Mouse (Mus musculus): ENCODE measurements around the gene Dolk. TPM values are rescaled to one million over a fixed set of nuclear protein-coding genes. Genes with fewer than 3 reads are reported as not detected.
A peak's percentile ranks its signal among the peaks of the same experiment; 100 is the strongest.

Gene Dolk
- polyA plus RNA-seq, 1 experiment from 2014 or later, result 14.1 TPM

DNA sequence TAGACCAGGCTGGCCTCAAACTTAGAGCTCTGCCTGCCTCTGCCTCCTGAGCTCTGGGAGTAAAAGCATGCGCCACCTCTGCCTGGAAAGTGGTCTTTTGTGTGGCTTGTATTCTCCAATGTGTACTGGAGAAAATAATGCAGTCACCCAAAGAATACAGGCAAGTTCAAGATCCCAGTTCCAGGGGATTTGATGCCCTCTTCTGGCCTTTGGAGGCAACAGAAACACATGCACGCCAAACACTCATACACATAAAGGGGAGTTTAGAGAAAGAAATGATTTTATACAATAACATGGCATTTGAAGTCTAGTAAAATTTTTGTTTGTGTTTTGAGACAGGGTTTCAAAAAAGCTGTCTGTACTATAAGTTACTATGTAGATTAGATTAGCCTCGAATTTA, 13.4 kb upstream of the Dolk start:
- H3K4me3 ChIP-seq (ENCODE audit: low read depth, low read length), result no peak overlapping the region
- ATAC-seq (no peak), DNase-seq (no peak)
- 83% methylated on average over 3 of the region's 3 CpGs for WGBS (ENCODE audit: insufficient replicate concordance)
- H3K36me3 ChIP-seq (replicated peaks; ENCODE audit: insufficient read depth, low read length), result peaks cover 42% of the 10 kb centered on the region
- TF ChIP-seq EP300 (IDR thresholded peaks at IDR 0.05; ENCODE audit: low read depth) (no peak), CTCF (IDR thresholded peaks at IDR 0.05; ENCODE audit: low read depth) (peak; percentile 44)
- H3K4me1 ChIP-seq (ENCODE audit: insufficient read depth), result no peaks in the 10 kb centered on the region
- H3K4me2 ChIP-seq (ENCODE audit: low read depth, low read length), result no peak overlapping the region
- H3K27ac ChIP-seq (ENCODE audit: low read depth), result no peak overlapping the region
- no peaks in the 10 kb centered on the region for H3K27me3 ChIP-seq (ENCODE audit: insufficient read depth, low read length)
- H3K9ac ChIP-seq (replicated peaks), result no peak overlapping the region
- H3K9me3 ChIP-seq (ENCODE audit: low read length), result no peaks in the 10 kb centered on the region

- Histone ChIP-seq H3K9ac (replicated peaks) (peak overlapping the region; percentile 82), H3K4me1 (ENCODE audit: insufficient read depth) (peaks cover 23% of the 10 kb centered on the region), H3K9me3 (ENCODE audit: low read length) (no peaks in the 10 kb centered on the region), H3K27ac (ENCODE audit: low read depth) (peak overlapping the region; percentile 46; the same call in 1 of the 2 replicates), H3K27me3 (ENCODE audit: insufficient read depth, low read length) (no peaks in the 10 kb centered on the region), H3K4me2 (ENCODE audit: low read depth, low read length) (peak overlapping the region; percentile 96), H3K36me3 (replicated peaks; ENCODE audit: insufficient read depth, low read length) (no peaks in the 10 kb centered on the region; the same call in 1 of the 2 replicates), H3K4me3 (ENCODE audit: low read depth, low read length) (peak overlapping the region; percentile 75)
- TF ChIP-seq CTCF (IDR thresholded peaks at IDR 0.05; ENCODE audit: low read depth) (no peak), EP300 (IDR thresholded peaks at IDR 0.05; ENCODE audit: low read depth) (no peak)
- ATAC-seq (no peak), DNase-seq (peak; percentile 33)
- WGBS (ENCODE audit: insufficient replicate concordance), result 1% methylated on average over 10 of the region's 10 CpGs
Observed at GRCm38 (mm10) chr2:30287027-30287373, 866 bp upstream of the Dolk start.

GRCm38 (mm10) chr2:30285416-30286181, 535 bp downstream of the Dolk start:
- peak overlapping the region; percentile 82 for H3K9ac ChIP-seq (replicated peaks)
- H3K9me3 ChIP-seq (ENCODE audit: low read length), result no peaks in the 10 kb centered on the region
- peak overlapping the region; percentile 75 for H3K4me3 ChIP-seq (ENCODE audit: low read depth, low read length)
- ATAC-seq (peak; percentile 57), DNase-seq (no peak)
- H3K4me1 ChIP-seq (ENCODE audit: insufficient read depth), result peaks cover 23% of the 10 kb centered on the region
- H3K27me3 ChIP-seq (ENCODE audit: insufficient read depth, low read length), result no peaks in the 10 kb centered on the region
- H3K36me3 ChIP-seq (replicated peaks; ENCODE audit: insufficient read depth, low read length), result no peaks in the 10 kb centered on the region; the same call in 1 of the 2 replicates
- no peak for TF ChIP-seq EP300 (IDR thresholded peaks at IDR 0.05; ENCODE audit: low read depth)
- 0 out of 2 replicates have a peak, but pooled peaks have one; percentile 0 for TF ChIP-seq CTCF (IDR thresholded peaks at IDR 0.05; ENCODE audit: low read depth)
- peak overlapping the region; percentile 56 for H3K27ac ChIP-seq (ENCODE audit: low read depth)
- H3K4me2 ChIP-seq (ENCODE audit: low read depth, low read length), result peak overlapping the region; percentile 96
- whole genome bisulfite sequencing (ENCODE audit: insufficient replicate concordance), result 10% methylated on average over 38 of the region's 38 CpGs

DNA sequence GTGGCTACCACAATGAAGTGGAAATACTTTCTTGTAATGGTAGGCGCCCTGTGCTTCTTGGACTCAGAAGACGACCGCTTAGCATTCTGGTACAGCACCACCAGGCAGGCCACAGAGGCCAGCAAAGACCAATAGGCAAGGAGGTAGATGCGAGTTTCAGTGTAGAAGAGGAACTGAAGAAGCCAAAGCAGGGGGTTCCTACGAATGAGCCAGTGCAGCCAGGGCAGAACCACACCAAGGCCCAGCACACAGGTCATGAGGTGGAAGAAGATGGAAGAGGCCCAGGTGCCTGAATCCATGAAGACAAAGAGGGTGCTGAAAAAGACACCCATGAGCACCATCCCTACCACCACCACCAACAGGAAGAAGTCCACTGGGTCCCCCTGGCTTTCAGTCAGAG, 1.1 kb downstream of the Dolk start:
- Histone ChIP-seq H3K4me2 (ENCODE audit: low read depth, low read length) (peak overlapping the region; percentile 96), H3K9me3 (ENCODE audit: low read length) (no peaks in the 10 kb centered on the region), H3K9ac (replicated peaks) (peak overlapping the region; percentile 82), H3K4me3 (ENCODE audit: low read depth, low read length) (0 out of 2 replicates have a peak overlapping the region, but pooled peaks have one; percentile 75), H3K36me3 (replicated peaks; ENCODE audit: insufficient read depth, low read length) (no peaks in the 10 kb centered on the region; the same call in 1 of the 2 replicates), H3K27me3 (ENCODE audit: insufficient read depth, low read length) (no peaks in the 10 kb centered on the region), H3K27ac (ENCODE audit: low read depth) (no peak overlapping the region), H3K4me1 (ENCODE audit: insufficient read depth) (peaks cover 23% of the 10 kb centered on the region)
- ATAC-seq, result no peak
- DNase-seq, result no peak
- no peak for TF ChIP-seq EP300 (IDR thresholded peaks at IDR 0.05; ENCODE audit: low read depth)
- TF ChIP-seq CTCF (IDR thresholded peaks at IDR 0.05; ENCODE audit: low read depth), result 0 out of 2 replicates have a peak, but pooled peaks have one; percentile 5
- WGBS (ENCODE audit: insufficient replicate concordance), result 69% methylated on average over 5 of the region's 5 CpGs

GRCm38 (mm10) chr2:30283193-30283592, 2.9 kb downstream of the Dolk start:
- ATAC-seq, result no peak
- Histone ChIP-seq H3K9me3 (ENCODE audit: low read length) (no peaks in the 10 kb centered on the region), H3K9ac (replicated peaks) (no peak overlapping the region), H3K4me3 (ENCODE audit: low read depth, low read length) (no peak overlapping the region), H3K27me3 (ENCODE audit: insufficient read depth, low read length) (no peaks in the 10 kb centered on the region), H3K36me3 (replicated peaks; ENCODE audit: insufficient read depth, low read length) (no peaks in the 10 kb centered on the region), H3K27ac (ENCODE audit: low read depth) (no peak overlapping the region), H3K4me1 (ENCODE audit: insufficient read depth) (peaks cover 23% of the 10 kb centered on the region), H3K4me2 (ENCODE audit: low read depth, low read length) (no peak overlapping the region)
- DNase-seq, result no peak
- 73% methylated on average over 2 of the region's 2 CpGs for WGBS (ENCODE audit: insufficient replicate concordance)
- TF ChIP-seq EP300 (IDR thresholded peaks at IDR 0.05; ENCODE audit: low read depth) (no peak), CTCF (IDR thresholded peaks at IDR 0.05; ENCODE audit: low read depth) (no peak)

- TF ChIP-seq EP300 (IDR thresholded peaks at IDR 0.05; ENCODE audit: low read depth) (no peak), CTCF (IDR thresholded peaks at IDR 0.05; ENCODE audit: low read depth) (no peak)
- peaks cover 12% of the 10 kb centered on the region for H3K4me1 ChIP-seq (ENCODE audit: insufficient read depth)
- H3K4me2 ChIP-seq (ENCODE audit: low read depth, low read length), result no peak overlapping the region
- H3K36me3 ChIP-seq (replicated peaks; ENCODE audit: insufficient read depth, low read length), result no peaks in the 10 kb centered on the region
- H3K9me3 ChIP-seq (ENCODE audit: low read length), result no peaks in the 10 kb centered on the region
- ATAC-seq (no peak), DNase-seq (no peak)
- H3K4me3 ChIP-seq (ENCODE audit: low read depth, low read length), result no peak overlapping the region
- no peaks in the 10 kb centered on the region for H3K27me3 ChIP-seq (ENCODE audit: insufficient read depth, low read length)
- H3K27ac ChIP-seq (ENCODE audit: low read depth), result no peak overlapping the region
- no peak overlapping the region for H3K9ac ChIP-seq (replicated peaks)
- WGBS (ENCODE audit: insufficient replicate concordance), result 71% methylated on average over 3 of the region's 3 CpGs
Observed at GRCm38 (mm10) chr2:30281651-30282050, 4.5 kb downstream of the Dolk start.
